Mouse (Mus musculus) G1E (cell line): Measurements from ENCODE around the gene Gm21863. TPM values are rescaled to one million over a fixed set of nuclear protein-coding genes. Genes with fewer than 3 reads are reported as not detected.
A peak's percentile ranks its signal among the peaks of the same experiment; 100 is the strongest.
"Not testable (repeated sequence)": the region's sequence is repeated elsewhere in the genome, so short reads cannot be mapped to it uniquely, and the experiment has no call there.

Source experiments
- ATAC-seq: 2 replicates; pipeline ENCODE4 v1.8.0; 2016; ENCODE audit warnings: mild to moderate bottlenecking; ENCODE audit not compliant: insufficient number of reproducible peaks, poor library complexity, low FRiP score, severe bottlenecking; ENCODE audit errors: extremely low read depth
- DNase-seq: peaks from one replicate; pipeline ENCODE4 v3.0.0; 2012; ENCODE audit warnings: low spot score
- H3K27me3 ChIP-seq: 2 replicates; pipeline ENCODE4 v1.6.1; 2012; ENCODE audit warnings: mild to moderate bottlenecking, low read length, inconsistent platforms; ENCODE audit not compliant: insufficient read depth
- H3K36me3 ChIP-seq: replicated peaks from 2 replicates; pipeline ENCODE3; 2012; ENCODE audit warnings: mild to moderate bottlenecking, inconsistent platforms
- H3K4me1 ChIP-seq: 2 replicates; pipeline ENCODE4 v1.6.1; 2012; ENCODE audit warnings: low read depth, low read length, inconsistent platforms, mixed read lengths; ENCODE audit not compliant: insufficient read depth
- H3K4me3 ChIP-seq: 2 replicates; pipeline ENCODE4 v1.5.1; 2012; ENCODE audit warnings: low read depth, mild to moderate bottlenecking, inconsistent platforms, low read length, moderate library complexity, mixed read lengths
- H3K9me3 ChIP-seq: replicated peaks from 2 replicates; pipeline ENCODE4 v1.6.1; 2012; ENCODE audit warnings: inconsistent platforms
- polyA plus RNA-seq: library from polyadenylated mRNA; stranded (reverse); fragments of >175 nt; gene quantifications from 2 replicates; pipeline ENCODE4 v1.2.3, GENCODE M21; 2012
- total RNA-seq, 2 experiments: library from RNA; stranded (forward) in 1 of 2; stranded (reverse) in 1 of 2; fragments of 200-1000 nt in 1 of 2; fragments of >200 nt in 1 of 2; fragmentation: Nextera tagmentation in 1 of 2; gene quantifications; 2 replicates each; pipeline ENCODE4 v1.2.3; 2014 to 2017

The Gm21863 gene
- total RNA-seq (2014; fragmentation: Nextera tagmentation) (not detected in 2 replicates), total RNA-seq (2017) (not detected in 2 replicates), polyA plus RNA-seq (not detected in 2 replicates)

- H3K27me3 ChIP-seq, H3K9me3 ChIP-seq, ATAC-seq, H3K4me3 ChIP-seq, DNase-seq, H3K36me3 ChIP-seq, H3K4me1 ChIP-seq: not testable (repeated sequence)
Observed at GRCm38 (mm10) chr12:19953869-19954555, at the start of gene Gm21863. Gene Gm21863 (plus strand): TSS chr12:19954505.

DNA sequence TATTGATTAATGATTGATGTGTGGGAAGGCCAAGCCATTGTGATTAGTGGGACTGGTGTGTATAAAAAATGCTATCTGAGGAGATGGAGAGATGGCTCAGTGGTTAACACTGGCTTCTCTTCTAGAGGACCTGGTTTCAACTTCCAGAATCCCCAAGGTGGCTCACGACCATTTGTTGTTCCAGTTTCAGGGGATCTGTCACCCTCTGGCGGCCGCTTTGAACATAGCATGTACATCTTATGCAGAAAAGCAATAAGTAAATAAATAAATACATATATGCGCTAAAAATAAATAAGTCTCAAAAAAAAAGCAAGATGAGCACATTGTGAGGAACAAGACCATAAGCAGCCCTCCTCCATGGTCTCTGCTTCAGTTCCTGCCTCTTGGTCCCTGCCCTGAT, 26.3 kb upstream of the Gm21863 start:
- H3K4me3 ChIP-seq, H3K36me3 ChIP-seq, H3K4me1 ChIP-seq, H3K27me3 ChIP-seq, ATAC-seq: not testable (repeated sequence)
- DNase-seq, result peak; percentile 2
- peaks cover 24% of the 10 kb centered on the region for H3K9me3 ChIP-seq
